Mouse (Mus musculus): ENCODE data around the gene Rasa4. TPM values are rescaled to one million over a fixed set of nuclear protein-coding genes. Genes with fewer than 3 reads are reported as not detected.
"Not testable (repeated sequence)": the region's sequence is repeated elsewhere in the genome, so short reads cannot be mapped to it uniquely, and the experiment has no call there.

The Rasa4 gene
- total RNA-seq (2021), result 10 to 100 TPM; 25.0 to 28.8 TPM
- long read RNA-seq, experiment 1, transcript Rasa4-201 (21 exons, 2,914 nt), result major isoform, 5 of 32 reads
- long read RNA-seq, experiment 1, partial matches to known transcripts, result 2 of 32 reads
- long read RNA-seq, experiment 1, other reads (novel, unspliced or antisense), result 22 of 32 reads
- long read RNA-seq, experiment 2, transcript Rasa4-201 (21 exons, 2,914 nt), result major isoform, 15 of 30 reads
- long read RNA-seq, experiment 2, partial matches to known transcripts, result 2 of 30 reads
- long read RNA-seq, experiment 2, other reads (novel, unspliced or antisense), result 13 of 30 reads

- TF ChIP-seq CTCF (IDR thresholded peaks at IDR 0.05), result 0 out of 2 replicates have a peak, but pooled peaks have one; percentile 6
- H3K4me3 ChIP-seq, result peak within 1 kb of the TSS; percentile 97
- peak; percentile 96 for DNase-seq
- peak within 1 kb of the TSS; percentile 95 for H3K27ac ChIP-seq
- intact Hi-C loops (cut with DNase I), result no loop called here
Measured at GRCm38 (mm10) chr5:136083669-136084107, at the start of gene Rasa4. Rasa4 (plus strand) TSS chr5:136083916.

- H3K27ac ChIP-seq, result peak overlapping the region; percentile 41
- no peak for DNase-seq
- TF ChIP-seq CTCF (IDR thresholded peaks at IDR 0.05), result no peak
- H3K4me3 ChIP-seq, result no peak overlapping the region
- intact Hi-C loops (cut with DNase I), result no loop called here
Measured at GRCm38 (mm10) chr5:136034868-136035267, 48.8 kb upstream of the Rasa4 start.

- intact Hi-C loops (cut with DNase I), result no loop called here
- no peak for TF ChIP-seq CTCF (IDR thresholded peaks at IDR 0.05)
- peak overlapping the region; percentile 41 for H3K27ac ChIP-seq
- H3K4me3 ChIP-seq, result no peak overlapping the region
- DNase-seq, result no peak
Measured at GRCm38 (mm10) chr5:136035285-136035684, 48.4 kb upstream of the Rasa4 start.

GRCm38 (mm10) chr5:136036667-136037066 is 47.0 kb upstream of the Rasa4 start:
- intact Hi-C loops (cut with DNase I), result no loop called here
- DNase-seq, result no peak
- TF ChIP-seq CTCF (IDR thresholded peaks at IDR 0.05), result no peak
- H3K27ac ChIP-seq, result no peak overlapping the region
- H3K4me3 ChIP-seq, result no peak overlapping the region

- intact Hi-C loops (cut with DNase I), result no loop called here
- H3K27ac ChIP-seq, result no peak within 1 kb of the TSS
- no peak for DNase-seq
- H3K4me3 ChIP-seq, result no peak within 1 kb of the TSS
- no peak for TF ChIP-seq CTCF (IDR thresholded peaks at IDR 0.05)
Measured at GRCm38 (mm10) chr5:136038258-136039214, 45.2 kb upstream of the Rasa4 start, which contains the start of gene Upk3b. Upk3b (plus strand) TSS chr5:136038496.

- no peak for DNase-seq
- H3K4me3 ChIP-seq, result no peak overlapping the region
- no peak for TF ChIP-seq CTCF (IDR thresholded peaks at IDR 0.05)
- intact Hi-C loops (cut with DNase I), result no loop called here
- H3K27ac ChIP-seq, result no peak overlapping the region
Measured at GRCm38 (mm10) chr5:136040210-136040609, 43.5 kb upstream of the Rasa4 start.

GRCm38 (mm10) chr5:136041260-136041659 is 42.5 kb upstream of the Rasa4 start:
- peak; percentile 38 for DNase-seq
- Histone ChIP-seq H3K4me3 (no peak overlapping the region), H3K27ac (no peak overlapping the region)
- intact Hi-C loops (cut with DNase I), result no loop called here
- no peak for TF ChIP-seq CTCF (IDR thresholded peaks at IDR 0.05)

- no peak for TF ChIP-seq CTCF (IDR thresholded peaks at IDR 0.05)
- intact Hi-C loops (cut with DNase I), result no loop called here
- Histone ChIP-seq H3K4me3 (no peak overlapping the region), H3K27ac (no peak overlapping the region)
- no peak for DNase-seq
Measured at GRCm38 (mm10) chr5:136041666-136042065, 42.0 kb upstream of the Rasa4 start.

GRCm38 (mm10) chr5:136044865-136045264 is 38.9 kb upstream of the Rasa4 start:
- intact Hi-C loops (cut with DNase I), result loop anchor here (1.0 kb wide), 1 partner anchor 16 kb away; no protein-coding TSS in a partner anchor
- DNase-seq, result no peak
- H3K27ac ChIP-seq, result no peak overlapping the region
- no peak overlapping the region for H3K4me3 ChIP-seq
- TF ChIP-seq CTCF (IDR thresholded peaks at IDR 0.05), result peak; percentile 62

GRCm38 (mm10) chr5:136045408-136045807 is 38.3 kb upstream of the Rasa4 start:
- peak; percentile 41 for TF ChIP-seq CTCF (IDR thresholded peaks at IDR 0.05)
- intact Hi-C loops (cut with DNase I), result loop anchor here (1.0 kb wide), 1 partner anchor 16 kb away; no protein-coding TSS in a partner anchor

GRCm38 (mm10) chr5:136045987-136046386 is 37.7 kb upstream of the Rasa4 start:
- TF ChIP-seq CTCF (IDR thresholded peaks at IDR 0.05), result peak; percentile 81
- H3K27ac ChIP-seq, result no peak overlapping the region
- intact Hi-C loops (cut with DNase I), result loop anchor here (1.0 kb wide), 1 partner anchor 15 kb away; no protein-coding TSS in a partner anchor

More at GRCm38 (mm10) chr5:136045408-136045807, 38.3 kb upstream of the Rasa4 start:
- Histone ChIP-seq H3K4me3 (no peak overlapping the region), H3K27ac (no peak overlapping the region)
- no peak for DNase-seq

GRCm38 (mm10) chr5:136048541-136048940 is 35.2 kb upstream of the Rasa4 start:
- H3K27ac ChIP-seq; DNase-seq; intact Hi-C loops (cut with DNase I); H3K4me3 ChIP-seq: not testable (repeated sequence)

More at GRCm38 (mm10) chr5:136045987-136046386, 37.7 kb upstream of the Rasa4 start:
- peak; percentile 87 for DNase-seq
- H3K4me3 ChIP-seq, result no peak overlapping the region
